Mouse (Mus musculus) hematopoietic stem cell, adult 5-6 weeks (primary cell): ENCODE results near the gene Fam81a. TPM values are rescaled to one million over a fixed set of nuclear protein-coding genes. Genes with fewer than 3 reads are reported as not detected.

Source experiments
- ATAC-seq, 2 experiments: fragments of 125-278 bp in 1 of 2; replicated peaks in 1 of 2; 2 replicates each; pipeline ENCODE4 v1.8.0; 2016 to 2017; ENCODE audit warnings: inconsistent platforms in 2 of 2, mild to moderate bottlenecking in 2 of 2, moderate number of reproducible peaks in 2 of 2, low read depth in 1 of 2, moderate TSS enrichment in 1 of 2; ENCODE audit not compliant: low FRiP score in 2 of 2, poor library complexity in 2 of 2, severe bottlenecking in 2 of 2, insufficient read depth in 1 of 2, low TSS enrichment in 1 of 2
- total RNA-seq: library from RNA; stranded (forward); fragments of 172-1452, 232-1000 nt; gene quantifications from 2 replicates; pipeline ENCODE4 v1.2.3, GENCODE M21; 2017

The Fam81a gene
- total RNA-seq, result not detected in 2 replicates

DNA sequence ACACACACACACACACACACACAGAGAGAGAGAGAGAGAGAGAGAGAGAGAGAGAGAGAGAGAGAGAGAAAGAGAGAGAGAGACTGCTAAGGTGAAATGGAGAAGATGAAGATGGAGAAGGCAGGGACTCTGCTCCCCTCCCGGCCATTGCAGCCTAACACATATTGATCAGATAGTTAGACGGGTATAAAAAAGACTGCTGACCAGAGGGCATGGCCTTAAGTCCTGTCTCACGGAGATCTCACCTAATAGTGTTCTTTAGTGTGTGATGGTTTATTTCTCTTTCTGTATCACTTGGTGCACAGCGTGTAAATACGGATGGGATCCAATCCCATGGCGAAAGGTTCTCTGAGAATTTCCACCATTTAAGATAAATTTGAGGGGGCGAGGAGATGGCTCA is at the start of gene Fam81a:
TSS of gene Fam81a (minus strand) at position 101 of the 400 bp plus-strand sequence.
- no peak for ATAC-seq

- no peak for ATAC-seq
Observed at GRCm38 (mm10) chr9:70182639-70183038, 40.3 kb upstream of the Fam81a start.

GRCm38 (mm10) chr9:70181719-70182118 is 39.4 kb upstream of the Fam81a start:
- no peak for ATAC-seq

GRCm38 (mm10) chr9:70176291-70176690 is 33.9 kb upstream of the Fam81a start:
- no peak for ATAC-seq

GRCm38 (mm10) chr9:70174896-70175295 is 32.5 kb upstream of the Fam81a start:
- no peak for ATAC-seq

DNA sequence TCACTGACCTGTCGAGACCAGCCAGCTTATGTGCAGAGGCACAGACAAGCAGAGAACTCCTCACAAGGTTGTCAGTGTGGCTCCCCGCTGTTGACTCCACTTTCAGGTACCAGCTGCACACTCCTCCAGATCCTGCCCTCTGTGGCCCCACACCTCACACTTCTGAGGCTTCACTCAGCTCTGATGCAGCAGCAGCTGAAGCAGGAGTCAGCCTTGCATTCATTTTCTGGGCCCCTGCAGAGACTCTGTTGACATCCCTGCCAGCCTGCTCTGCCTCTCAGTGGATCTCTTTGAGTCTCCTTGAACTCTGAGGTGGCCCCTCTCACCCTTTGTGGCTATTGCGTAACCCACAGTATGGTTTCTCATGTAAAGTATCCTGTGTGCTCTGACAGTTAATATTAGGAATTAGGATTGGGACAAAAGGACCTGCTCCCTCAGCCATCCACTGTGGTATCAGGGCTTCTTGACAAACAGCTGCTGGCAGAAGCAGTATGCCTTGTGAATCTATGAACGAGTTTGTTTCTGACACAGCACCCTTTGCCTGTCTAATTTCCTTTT is 32.0 kb upstream of the Fam81a start:
- no peak for ATAC-seq

GRCm38 (mm10) chr9:70168973-70169372 is 26.6 kb upstream of the Fam81a start:
- ATAC-seq, result no peak

- no peak for ATAC-seq
Observed at GRCm38 (mm10) chr9:70160071-70160470, 17.7 kb upstream of the Fam81a start.

DNA sequence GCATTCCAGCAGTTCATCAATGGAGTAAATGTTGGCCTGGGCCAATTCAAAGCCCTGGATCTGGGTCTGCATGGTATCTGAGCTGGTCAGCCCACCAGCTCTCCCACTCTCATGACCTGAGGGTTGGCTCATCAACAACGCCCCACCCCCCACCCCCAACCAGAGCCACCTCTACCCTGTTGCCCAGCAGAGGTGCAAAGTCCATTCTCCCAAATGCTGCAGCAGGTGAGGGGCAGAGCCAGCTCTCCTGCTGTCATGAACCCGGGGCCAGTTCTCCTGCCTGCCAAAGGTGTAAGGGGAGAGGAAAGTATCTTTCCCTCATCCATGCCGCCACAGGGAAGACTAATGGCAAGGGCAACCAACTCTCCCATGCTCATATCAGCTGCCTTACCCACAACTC is 5.3 kb upstream of the Fam81a start:
- no peak for ATAC-seq

DNA sequence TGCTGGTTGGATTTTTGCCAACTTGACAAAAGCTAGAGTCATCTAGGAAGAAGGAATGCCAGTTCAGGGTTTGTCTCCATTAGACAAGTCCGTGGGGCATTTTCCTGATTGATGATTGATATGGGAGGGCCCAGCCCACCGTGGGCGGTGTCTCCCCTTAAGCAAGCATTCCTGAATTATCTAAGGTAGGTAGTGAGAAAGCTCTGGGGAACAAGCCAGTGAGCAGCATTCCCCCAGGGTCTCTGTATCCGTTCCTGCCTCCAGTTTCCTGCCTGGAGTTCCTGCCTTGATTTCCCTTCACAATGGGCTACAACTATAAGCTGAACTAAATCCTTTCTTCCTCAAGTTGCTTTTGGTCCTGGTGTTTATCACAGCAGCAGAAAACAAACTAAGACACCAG is 3.1 kb upstream of the Fam81a start:
- no peak for ATAC-seq

GRCm38 (mm10) chr9:70143326-70143725 is 966 bp upstream of the Fam81a start:
- ATAC-seq, result no peak

GRCm38 (mm10) chr9:70141885-70142326 is 454 bp downstream of the Fam81a start:
- ATAC-seq, result no peak

DNA sequence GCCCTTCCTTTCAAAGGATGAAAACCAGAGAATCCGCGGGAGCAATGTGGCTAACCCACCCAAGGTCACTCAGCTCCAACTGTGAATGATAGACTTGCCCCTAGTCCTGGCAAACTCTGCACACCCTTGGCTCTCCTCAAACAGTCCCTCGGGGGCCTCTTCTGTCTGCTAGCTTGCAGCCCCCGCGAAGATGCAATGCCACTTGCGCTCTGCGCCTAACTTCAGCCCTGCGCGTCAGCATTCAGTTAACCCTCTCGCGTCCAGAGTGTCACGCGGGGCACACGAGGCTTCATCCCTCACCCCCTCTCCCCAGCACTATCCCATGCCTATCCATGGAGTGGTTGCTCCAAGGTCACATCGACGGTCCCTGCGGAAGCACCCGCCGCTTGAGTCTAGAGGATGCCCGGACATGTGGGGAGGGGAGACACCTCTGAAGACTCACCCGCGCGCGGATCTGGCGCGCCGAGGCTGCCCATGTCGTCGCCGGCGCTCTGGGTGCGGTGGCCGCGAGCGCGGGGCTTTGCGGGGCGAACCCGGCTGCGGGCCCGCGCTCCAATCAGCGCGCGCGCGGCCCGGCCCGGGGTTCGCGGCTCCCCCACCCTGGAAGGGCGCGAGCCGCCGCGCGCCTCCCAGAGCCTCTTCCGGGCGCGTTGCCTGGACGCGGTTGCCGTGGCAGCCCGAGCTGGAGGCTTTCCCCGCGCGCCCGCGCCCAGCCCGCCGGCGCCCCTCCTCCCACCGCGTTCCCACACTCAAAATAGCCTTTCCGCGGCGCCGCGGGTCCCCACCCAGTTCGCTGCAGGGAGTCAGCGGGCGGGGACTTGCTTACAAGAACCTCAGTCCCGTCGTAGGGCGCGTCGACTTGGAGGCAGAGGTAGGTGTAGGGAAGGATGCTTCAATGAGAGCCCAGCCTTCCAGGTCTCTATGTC is 1.2 kb downstream of the Fam81a start:
- ATAC-seq, result 0 out of 4 replicates have a peak, but pooled peaks of 1 of the 2 experiments have one; percentile 22

- no peak for ATAC-seq
Observed at GRCm38 (mm10) chr9:70140340-70140739, 2.0 kb downstream of the Fam81a start.

DNA sequence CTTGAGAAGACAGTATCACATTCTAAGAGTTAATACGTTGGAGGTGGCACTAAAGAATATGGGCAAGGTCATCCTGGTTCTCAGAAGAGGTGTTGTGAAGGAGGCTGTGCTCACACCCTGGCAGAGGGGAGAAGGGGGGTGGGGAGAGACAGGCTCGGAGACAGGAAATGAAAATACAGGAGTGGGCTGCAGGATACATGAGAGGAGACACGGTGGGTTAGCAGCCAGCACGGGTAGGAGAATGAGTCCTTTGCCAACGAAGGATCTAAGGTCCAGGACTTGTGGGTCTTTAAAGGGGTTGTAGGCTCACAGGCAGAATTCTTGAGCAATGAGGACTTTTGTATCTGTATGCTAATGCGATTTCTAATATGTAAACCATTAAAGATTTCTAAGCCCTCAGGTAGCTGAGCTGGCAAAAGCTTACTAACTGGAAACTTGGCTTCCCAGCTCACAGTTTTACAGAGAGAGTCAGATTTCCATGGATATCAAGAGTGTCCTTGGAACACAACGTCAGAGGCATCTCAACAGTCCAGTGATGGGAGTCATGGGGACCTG is 3.0 kb downstream of the Fam81a start:
- no peak for ATAC-seq

- ATAC-seq, result no peak
Observed at GRCm38 (mm10) chr9:70138511-70138910, 3.8 kb downstream of the Fam81a start.

DNA sequence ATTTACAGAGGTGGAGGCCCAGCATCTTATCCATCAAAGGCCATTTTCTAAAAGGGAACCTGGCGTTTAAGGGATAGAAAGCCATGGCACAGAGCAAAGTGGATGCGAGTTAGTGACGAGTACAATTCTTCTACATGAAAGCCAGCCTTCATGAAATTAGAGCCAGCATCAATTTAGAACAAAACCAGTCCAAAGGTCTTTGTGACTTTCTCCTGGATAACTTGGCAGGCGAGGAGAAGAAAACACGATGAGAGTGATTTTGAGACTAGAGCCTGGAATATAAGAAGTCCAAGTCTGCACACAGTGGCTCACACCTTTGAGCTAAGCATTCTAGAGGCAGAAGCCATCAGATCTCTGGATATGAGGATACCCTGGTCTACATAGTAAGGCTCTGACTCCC is 4.4 kb downstream of the Fam81a start:
- no peak for ATAC-seq

DNA sequence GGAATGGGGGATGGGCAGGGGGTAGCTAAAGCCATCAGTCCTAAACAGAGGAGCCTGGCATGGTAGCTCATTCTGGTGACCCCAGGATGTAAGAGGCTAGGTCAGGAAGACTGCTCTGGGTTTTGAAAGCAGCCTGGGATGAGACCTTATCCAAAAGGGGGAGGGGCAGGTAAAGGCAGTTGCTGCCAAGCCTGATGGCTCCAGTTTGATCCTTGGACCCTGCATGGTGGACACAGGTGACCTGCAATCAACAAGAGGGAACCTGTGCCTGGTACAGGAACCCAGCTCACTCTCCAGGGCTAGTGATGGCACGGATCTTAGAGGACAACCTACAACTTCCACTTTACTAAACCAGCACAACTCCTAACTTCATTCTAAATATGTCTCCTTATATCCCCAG is 7.2 kb downstream of the Fam81a start:
- no peak for ATAC-seq
